Mouse (Mus musculus) neural tube, embryonic 12.5 days (tissue): ENCODE data around the gene Chkb. TPM values are rescaled to one million over a fixed set of nuclear protein-coding genes. Genes with fewer than 3 reads are reported as not detected.
A peak's percentile ranks its signal among the peaks of the same experiment; 100 is the strongest.

Experiments
- ATAC-seq: fragments of 200-750 bp; cut with Nextera tagmentation; 2 replicates; pipeline ENCODE4 v1.8.0; 2017; ENCODE audit warnings: low read depth, mild to moderate bottlenecking, moderate TSS enrichment, moderate library complexity; ENCODE audit not compliant: low FRiP score
- H3K27ac ChIP-seq: fragments of 300-500 bp; sonication (generic); 2 replicates; pipeline ENCODE4 v1.5.1; 2016
- H3K27me3 ChIP-seq: fragments of 300-500 bp; sonication (generic); replicated peaks from 2 replicates; pipeline ENCODE4 v1.6.1; 2016; ENCODE audit warnings: mild to moderate bottlenecking
- H3K36me3 ChIP-seq: fragments of 300-500 bp; sonication (generic); 2 replicates; pipeline ENCODE4 v1.6.1; 2016; ENCODE audit warnings: mild to moderate bottlenecking
- H3K4me1 ChIP-seq: fragments of 300-500 bp; sonication (generic); 2 replicates; pipeline ENCODE4 v1.6.1; 2016
- H3K4me2 ChIP-seq: fragments of 300-500 bp; sonication (generic); replicated peaks from 2 replicates; pipeline ENCODE4 v1.6.1; 2016; ENCODE audit warnings: mild to moderate bottlenecking
- H3K4me3 ChIP-seq: fragments of 300-500 bp; sonication (generic); 2 replicates; pipeline ENCODE4 v1.5.1; 2016
- H3K9ac ChIP-seq: fragments of 300-500 bp; sonication (generic); 2 replicates; pipeline ENCODE4 v1.6.1; 2016; ENCODE audit warnings: mild to moderate bottlenecking
- H3K9me3 ChIP-seq: fragments of 300-500 bp; sonication (generic); 2 replicates; pipeline ENCODE4 v1.6.1; 2016; ENCODE audit warnings: mild to moderate bottlenecking
- WGBS: fragments of 180-500 bp; shearing (Covaris S2); methylation state at CpG from one replicate; pipeline ENCODE4 v1.1.7; 2016; 5-methylcytosine and 5-hydroxymethylcytosine counted together
- polyA plus RNA-seq: library from polyadenylated mRNA; unstranded; fragments of >200 nt; fragmentation: Nextera tagmentation; extraction: Ambion mirVana; gene quantifications from 2 replicates; pipeline ENCODE4 v1.2.1, GENCODE M21; 2016

The Chkb gene
- polyA plus RNA-seq, 1 experiment from 2014 or later: 80.1 TPM

DNA sequence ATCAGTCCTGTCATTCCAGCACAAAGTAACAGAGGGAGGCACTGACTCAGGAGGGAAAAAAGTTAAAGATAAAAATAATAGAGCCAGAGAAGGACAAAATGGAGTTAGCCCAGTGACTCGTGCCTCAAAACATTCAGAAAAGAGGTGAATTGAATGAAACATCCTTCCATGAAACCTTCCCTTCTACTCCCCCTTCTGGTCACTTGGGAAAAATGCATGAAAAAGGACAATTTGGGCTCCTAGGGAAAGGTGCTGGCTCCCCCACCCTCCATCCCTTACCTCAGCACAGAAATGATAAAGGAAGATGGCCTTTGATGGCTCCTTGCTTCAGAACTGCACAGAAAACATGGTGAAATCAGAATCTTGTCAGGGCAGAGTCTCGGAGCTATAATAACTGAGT, 38.9 kb upstream of the Chkb start:
- no peak for ATAC-seq
- Histone ChIP-seq H3K4me3 (no peak overlapping the region), H3K9ac (no peak overlapping the region), H3K36me3 (no peaks in the 10 kb centered on the region), H3K4me1 (no peaks in the 10 kb centered on the region), H3K9me3 (no peaks in the 10 kb centered on the region), H3K27me3 (no peaks in the 10 kb centered on the region), H3K27ac (no peak overlapping the region), H3K4me2 (no peak overlapping the region)
- 30% methylated on average over 2 of the region's 2 CpGs for WGBS

DNA sequence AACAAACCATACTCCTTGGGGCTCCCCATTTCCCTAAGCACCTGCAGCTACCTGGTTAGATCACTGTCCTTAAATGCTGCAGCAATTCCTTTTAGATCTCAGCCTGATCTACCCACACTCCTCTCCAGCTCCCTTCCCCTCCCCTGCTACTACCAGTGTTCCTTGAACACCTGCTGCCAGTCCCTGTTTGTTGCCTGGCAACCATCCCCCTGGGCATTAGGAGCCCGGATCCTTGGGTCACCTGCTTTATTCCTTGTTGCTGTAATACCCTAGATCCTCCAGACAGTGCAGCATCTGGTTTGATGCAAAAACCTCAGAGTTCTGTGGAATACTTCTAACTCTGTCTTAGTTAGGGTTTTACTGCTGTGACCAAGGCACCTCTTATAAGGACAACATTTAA, 35.3 kb upstream of the Chkb start:
- no peak overlapping the region for H3K9ac ChIP-seq
- no peak overlapping the region for H3K4me2 ChIP-seq
- H3K27me3 ChIP-seq: no peaks in the 10 kb centered on the region
- peaks cover 27% of the 10 kb centered on the region for H3K36me3 ChIP-seq
- 8% methylated on average over 1 of the region's 1 CpGs for WGBS
- no peak overlapping the region for H3K4me3 ChIP-seq
- ATAC-seq: peak; percentile 13; the same call in 1 of the 2 replicates
- H3K4me1 ChIP-seq: no peaks in the 10 kb centered on the region
- no peak overlapping the region for H3K27ac ChIP-seq
- no peaks in the 10 kb centered on the region for H3K9me3 ChIP-seq

DNA sequence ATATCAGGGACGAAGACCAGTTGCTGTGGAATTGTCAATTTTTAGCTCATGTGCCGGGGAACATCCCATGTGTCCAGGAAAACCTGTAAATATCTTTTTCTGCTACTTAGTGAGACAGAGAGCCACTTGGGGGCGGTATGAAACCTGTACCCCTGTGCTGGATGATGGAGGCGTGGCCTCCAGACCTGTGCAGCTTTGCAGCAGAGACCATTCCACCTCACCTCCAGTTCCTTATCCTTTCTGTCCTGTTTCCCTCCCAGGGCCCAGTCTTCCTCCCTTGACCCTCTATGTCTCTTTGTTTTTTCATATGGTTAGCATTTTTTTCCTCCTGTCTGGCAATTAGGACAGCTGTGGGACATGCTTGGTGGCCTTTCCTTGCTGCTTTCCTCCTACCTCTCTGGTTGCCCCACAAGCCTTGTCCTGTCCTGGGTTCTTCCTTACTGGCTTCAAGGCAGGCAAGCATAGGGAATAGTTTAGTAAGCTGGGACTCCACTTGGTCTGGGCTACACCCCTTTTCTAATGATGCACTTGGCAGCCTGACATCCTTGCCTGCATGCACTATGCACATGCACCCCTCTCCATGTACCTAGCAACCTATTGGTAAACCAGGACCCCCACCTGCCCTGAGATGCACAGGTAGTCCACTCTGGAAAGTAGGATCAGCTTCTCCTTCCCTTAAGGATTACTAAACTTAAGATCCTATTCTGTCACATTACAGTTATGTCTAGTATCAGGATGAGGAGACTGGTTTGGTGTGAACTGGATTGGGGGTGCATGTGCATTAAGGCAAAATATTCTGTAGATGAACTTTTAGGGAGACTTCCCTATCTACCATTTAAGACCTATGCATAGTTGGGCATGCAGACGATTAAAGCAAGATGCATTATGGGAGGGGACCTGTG, 33.9 kb upstream of the Chkb start:
- H3K27ac ChIP-seq: no peak overlapping the region
- H3K9me3 ChIP-seq: no peaks in the 10 kb centered on the region
- ATAC-seq: no peak
- H3K4me3 ChIP-seq: no peak overlapping the region
- no peak overlapping the region for H3K9ac ChIP-seq
- H3K4me2 ChIP-seq: no peak overlapping the region
- H3K27me3 ChIP-seq: no peaks in the 10 kb centered on the region
- 66% methylated on average over 5 of the region's 5 CpGs for WGBS
- no peaks in the 10 kb centered on the region for H3K4me1 ChIP-seq
- H3K36me3 ChIP-seq: peaks cover 40% of the 10 kb centered on the region

DNA sequence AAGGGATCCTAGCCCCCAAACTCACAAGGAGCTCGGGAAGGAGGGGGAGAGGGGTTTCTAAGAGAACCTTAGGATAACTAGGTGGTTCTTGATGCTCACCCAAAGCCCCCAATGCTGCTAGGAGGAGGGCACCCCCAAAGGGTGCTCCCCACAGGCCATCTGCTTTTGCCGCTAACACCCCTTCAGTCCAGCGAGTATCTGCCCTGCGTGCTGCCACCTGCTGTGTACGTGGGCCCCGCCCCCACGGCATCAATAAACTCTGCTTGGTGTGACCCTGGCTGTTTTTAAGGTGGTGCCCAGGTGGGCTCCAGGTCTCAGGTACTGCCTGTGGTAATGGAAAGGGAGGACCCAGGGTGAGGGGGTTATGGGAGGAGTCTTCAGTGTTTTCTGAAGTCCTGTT, 32.5 kb upstream of the Chkb start:
- Histone ChIP-seq H3K4me3 (no peak overlapping the region), H3K9ac (no peak overlapping the region), H3K27me3 (no peaks in the 10 kb centered on the region), H3K9me3 (no peaks in the 10 kb centered on the region), H3K36me3 (peaks cover 53% of the 10 kb centered on the region), H3K27ac (no peak overlapping the region), H3K4me1 (no peaks in the 10 kb centered on the region), H3K4me2 (no peak overlapping the region)
- 78% methylated on average over 7 of the region's 7 CpGs for WGBS
- ATAC-seq: no peak

DNA sequence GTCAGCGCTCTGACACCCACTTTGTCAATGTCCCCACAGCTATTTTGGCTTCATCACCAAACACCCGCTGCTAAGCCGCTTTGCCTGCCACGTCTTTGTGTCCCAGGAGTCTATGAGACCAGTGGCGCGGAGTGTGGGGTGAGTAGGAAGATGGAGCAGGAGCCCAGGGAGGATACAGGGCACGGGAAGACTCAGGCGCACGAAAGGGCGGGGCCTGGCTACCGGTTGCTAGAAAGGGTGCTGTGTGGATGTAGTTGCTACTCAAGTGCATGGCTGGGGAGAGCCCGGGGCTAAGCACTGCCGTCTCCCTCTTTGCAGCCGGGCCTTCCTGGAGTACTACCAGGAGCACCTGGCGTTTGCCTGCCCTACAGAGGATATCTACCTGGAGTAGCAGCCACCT, 31.6 kb upstream of the Chkb start:
- Histone ChIP-seq H3K9me3 (no peaks in the 10 kb centered on the region), H3K4me2 (no peak overlapping the region), H3K4me1 (no peaks in the 10 kb centered on the region), H3K27me3 (no peaks in the 10 kb centered on the region), H3K36me3 (peaks cover 61% of the 10 kb centered on the region), H3K27ac (no peak overlapping the region), H3K4me3 (no peak overlapping the region), H3K9ac (no peak overlapping the region)
- ATAC-seq: no peak
- WGBS: 85% methylated on average over 15 of the region's 15 CpGs

DNA sequence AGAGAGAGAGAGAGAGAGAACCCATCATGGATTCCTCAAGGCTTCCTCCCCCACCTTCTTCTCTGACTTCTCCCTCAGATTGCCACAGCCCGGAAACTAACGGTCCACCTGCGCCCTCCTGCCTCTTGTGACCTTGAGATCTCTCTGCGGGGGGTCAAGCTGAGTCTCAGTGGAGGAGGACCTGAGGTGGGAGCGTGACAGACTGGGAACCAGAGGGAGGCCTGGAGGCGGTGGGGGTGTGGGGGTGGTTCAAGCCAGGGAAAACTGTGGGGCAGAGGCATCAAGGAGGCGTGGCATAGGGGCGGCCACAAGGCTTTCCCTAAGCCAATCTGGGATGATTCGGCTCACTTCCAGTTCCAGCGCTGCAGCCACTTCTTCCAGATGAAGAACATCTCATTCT, 30.6 kb upstream of the Chkb start:
- no peak overlapping the region for H3K4me2 ChIP-seq
- no peak for ATAC-seq

DNA sequence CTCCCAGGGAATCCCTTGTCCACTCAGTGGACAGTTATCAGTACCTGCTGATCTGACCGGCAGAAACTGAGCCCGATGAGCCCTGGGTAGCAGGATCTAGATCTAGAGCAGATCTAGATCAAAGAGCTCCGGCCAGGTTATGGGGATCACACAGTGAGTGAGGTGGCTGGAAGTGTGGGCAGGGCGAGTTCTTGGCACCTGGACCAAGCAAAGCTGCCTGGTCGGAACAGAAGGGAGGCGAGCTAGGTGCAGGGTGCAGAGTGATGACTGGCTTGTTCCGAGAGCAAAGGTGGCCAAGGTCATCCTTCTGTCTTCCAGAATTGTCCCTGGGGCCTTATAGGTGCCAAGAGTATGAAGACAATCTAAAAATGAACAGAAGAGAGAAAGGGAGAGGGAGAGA, 30.1 kb upstream of the Chkb start:
- Histone ChIP-seq H3K27me3 (no peaks in the 10 kb centered on the region), H3K27ac (no peak overlapping the region), H3K4me2 (no peak overlapping the region), H3K36me3 (peaks cover 62% of the 10 kb centered on the region), H3K4me1 (peaks cover 13% of the 10 kb centered on the region), H3K9me3 (no peaks in the 10 kb centered on the region), H3K9ac (no peak overlapping the region), H3K4me3 (no peak overlapping the region)
- WGBS: 87% methylated on average over 7 of the region's 7 CpGs
- no peak for ATAC-seq

More for the DNA sequence above, 30.6 kb upstream of the Chkb start:
- H3K27me3 ChIP-seq: no peaks in the 10 kb centered on the region
- WGBS: 81% methylated on average over 10 of the region's 10 CpGs
- H3K36me3 ChIP-seq: peaks cover 62% of the 10 kb centered on the region
- H3K4me3 ChIP-seq: no peak overlapping the region
- H3K4me1 ChIP-seq: peaks cover 8% of the 10 kb centered on the region; the same call in 1 of the 2 replicates
- no peaks in the 10 kb centered on the region for H3K9me3 ChIP-seq
- H3K9ac ChIP-seq: no peak overlapping the region
- no peak overlapping the region for H3K27ac ChIP-seq

DNA sequence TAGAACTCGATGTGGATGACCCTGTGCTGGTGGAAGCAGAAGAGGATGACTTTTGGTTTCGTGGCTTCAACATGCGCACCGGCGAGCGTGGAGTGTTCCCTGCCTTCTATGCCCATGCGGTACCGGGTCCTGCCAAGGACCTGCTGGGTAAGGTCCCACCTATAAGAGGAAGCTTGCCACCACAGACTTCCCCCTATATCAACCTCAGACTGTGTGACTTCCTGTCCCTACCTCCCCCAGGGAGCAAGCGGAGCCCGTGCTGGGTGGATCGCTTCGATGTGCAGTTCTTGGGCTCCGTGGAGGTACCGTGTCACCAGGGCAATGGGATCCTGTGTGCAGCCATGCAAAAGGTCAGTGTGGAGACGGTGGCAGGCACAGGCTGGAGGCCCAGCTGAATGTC, 29.2 kb upstream of the Chkb start:
- no peaks in the 10 kb centered on the region for H3K9me3 ChIP-seq
- 95% methylated on average over 15 of the region's 15 CpGs for WGBS
- no peak overlapping the region for H3K27ac ChIP-seq
- H3K36me3 ChIP-seq: peaks cover 62% of the 10 kb centered on the region
- no peak overlapping the region for H3K4me2 ChIP-seq
- no peak overlapping the region for H3K9ac ChIP-seq
- H3K4me3 ChIP-seq: no peak overlapping the region
- no peaks in the 10 kb centered on the region for H3K27me3 ChIP-seq
- ATAC-seq: no peak
- peaks cover 17% of the 10 kb centered on the region for H3K4me1 ChIP-seq

DNA sequence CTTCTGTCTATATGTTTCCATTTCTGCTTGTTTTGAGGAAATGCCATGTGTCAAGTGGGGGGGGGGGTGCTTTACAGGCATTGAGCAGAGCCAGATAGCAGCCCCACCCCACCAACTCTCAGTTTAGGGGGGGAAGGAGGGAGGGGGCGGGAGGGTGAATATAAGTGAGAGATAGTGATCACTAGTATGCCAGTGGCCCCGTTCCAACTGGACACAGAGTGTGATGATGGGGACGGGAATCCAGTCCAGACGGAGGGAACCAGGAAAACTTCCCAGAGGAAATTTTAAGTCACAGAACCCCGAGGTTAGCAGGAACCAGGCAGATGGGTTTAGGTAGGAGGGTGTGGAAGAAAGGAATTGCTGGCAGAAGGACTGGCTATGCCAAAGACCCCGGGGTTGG, 25.9 kb upstream of the Chkb start:
- H3K9me3 ChIP-seq: no peaks in the 10 kb centered on the region
- peaks cover 41% of the 10 kb centered on the region for H3K36me3 ChIP-seq
- peak overlapping the region; percentile 74 for H3K4me3 ChIP-seq
- 0 out of 2 replicates have a peak overlapping the region, but pooled peaks have one; percentile 77 for H3K9ac ChIP-seq
- no peak for ATAC-seq
- H3K27ac ChIP-seq: no peak overlapping the region
- peaks cover 6% of the 10 kb centered on the region for H3K27me3 ChIP-seq
- H3K4me2 ChIP-seq: peak overlapping the region; percentile 82
- peaks cover 21% of the 10 kb centered on the region for H3K4me1 ChIP-seq
- 87% methylated on average over 6 of the region's 6 CpGs for WGBS

DNA sequence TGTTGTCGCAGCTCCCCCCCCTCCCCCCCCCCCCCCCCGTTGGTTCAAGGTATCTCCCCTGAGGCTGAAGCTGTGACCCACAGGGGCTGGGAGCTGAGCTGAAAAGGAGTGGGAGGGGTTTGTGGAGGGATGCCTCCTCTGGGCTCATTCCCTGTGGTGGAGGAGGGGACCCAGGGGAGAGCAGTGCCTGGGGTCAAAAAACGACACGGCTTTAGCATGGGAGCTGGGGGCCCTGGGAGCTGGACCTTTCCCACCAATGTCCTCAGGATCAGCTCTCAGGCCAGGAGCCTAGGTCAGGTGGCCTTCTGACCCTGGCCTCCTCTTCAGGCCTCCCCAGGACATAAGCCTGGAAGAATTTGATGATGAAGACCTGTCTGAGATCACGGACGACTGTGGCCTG, 25.1 kb upstream of the Chkb start:
- H3K27ac ChIP-seq: 0 out of 2 replicates have a peak overlapping the region, but pooled peaks have one; percentile 37

DNA sequence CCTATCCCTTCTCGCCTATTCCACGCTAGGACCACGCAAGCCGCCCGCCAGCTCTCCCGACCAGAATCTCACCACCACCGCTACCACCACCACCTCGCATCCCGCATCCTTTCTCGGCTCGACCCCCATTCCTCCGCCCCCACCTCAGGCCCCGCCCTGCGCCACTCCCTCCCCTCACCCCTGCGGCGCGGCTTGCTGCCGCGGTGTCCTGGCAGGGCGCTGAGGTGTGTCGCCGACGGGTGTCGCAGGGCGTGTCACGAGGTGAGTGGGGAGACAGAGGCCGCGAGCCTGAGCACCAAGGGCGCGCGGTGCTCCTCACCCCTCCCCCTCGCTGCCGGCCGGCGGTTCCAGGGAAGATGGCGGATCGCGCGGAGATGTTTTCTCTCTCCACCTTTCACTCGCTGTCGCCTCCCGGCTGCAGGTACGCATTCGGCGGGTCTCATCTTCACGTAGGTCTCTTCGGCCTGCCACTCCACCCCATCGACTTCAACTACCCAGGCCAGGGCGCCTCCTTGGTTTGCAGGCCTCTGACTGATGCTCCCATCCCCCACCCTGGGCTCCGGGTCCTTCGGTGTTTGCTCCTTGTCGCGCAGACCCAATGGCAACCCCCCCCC, 24.3 kb upstream of the Chkb start, which contains the start of gene Mapk8ip2:
Mapk8ip2 (plus strand) TSS at position 49 of the 614 bp plus-strand sequence.
- Histone ChIP-seq H3K4me3 (peak within 1 kb of the TSS; percentile 74), H3K4me2 (peak within 1 kb of the TSS; percentile 82), H3K27ac (peak within 1 kb of the TSS; percentile 62; the same call in 1 of the 2 replicates), H3K4me1 (peaks cover 21% of the 10 kb centered on the region), H3K9ac (peak within 1 kb of the TSS; percentile 77), H3K36me3 (peaks cover 26% of the 10 kb centered on the region), H3K9me3 (no peaks in the 10 kb centered on the region), H3K27me3 (peaks cover 6% of the 10 kb centered on the region)
- ATAC-seq: peak; percentile 77
- WGBS: under 1% methylated on average over 53 of the region's 53 CpGs

More for the DNA sequence above, 25.1 kb upstream of the Chkb start:
- ATAC-seq: peak; percentile 46; the same call in 1 of the 2 replicates
- Histone ChIP-seq H3K27me3 (peaks cover 6% of the 10 kb centered on the region), H3K9me3 (no peaks in the 10 kb centered on the region), H3K4me3 (peak overlapping the region; percentile 74), H3K9ac (peak overlapping the region; percentile 77), H3K4me2 (peak overlapping the region; percentile 82), H3K4me1 (peaks cover 21% of the 10 kb centered on the region), H3K36me3 (peaks cover 33% of the 10 kb centered on the region)
- 25% methylated on average over 4 of the region's 6 CpGs for WGBS
